Mouse (Mus musculus): Measurements from ENCODE around the gene Zbtb8b. TPM values are rescaled to one million over a fixed set of nuclear protein-coding genes. Genes with fewer than 3 reads are reported as not detected.
"Not testable (repeated sequence)": the region's sequence is repeated elsewhere in the genome, so short reads cannot be mapped to it uniquely, and the experiment has no call there.

Zbtb8b gene
- total RNA-seq (2022) = 1 to 10 TPM; 4.6 to 5.2 (median 4.8) TPM

- peak; percentile 56 to 89 for DNase-seq (ENCODE audit: low spot score in 2 of 2)
Observed at GRCm38 (mm10) chr4:129440340-129441063, at the start of gene Zbtb8b. Zbtb8b (minus strand) TSS chr4:129440853.

- no peak for DNase-seq (ENCODE audit: low spot score in 2 of 2)
Observed at GRCm38 (mm10) chr4:129481090-129481489, 40.4 kb upstream of the Zbtb8b start.

GRCm38 (mm10) chr4:129479863-129480262, 39.2 kb upstream of the Zbtb8b start:
- DNase-seq (ENCODE audit: low spot score in 2 of 2) = no peak

GRCm38 (mm10) chr4:129476047-129476446, 35.4 kb upstream of the Zbtb8b start:
- no peak for DNase-seq (ENCODE audit: low spot score in 2 of 2)

GRCm38 (mm10) chr4:129464286-129464815, 23.7 kb upstream of the Zbtb8b start:
- DNase-seq (ENCODE audit: low spot score in 2 of 2) = no peak

GRCm38 (mm10) chr4:129463097-129464059, 22.7 kb upstream of the Zbtb8b start:
- DNase-seq (ENCODE audit: low spot score in 2 of 2) = no peak

GRCm38 (mm10) chr4:129462118-129462517, 21.5 kb upstream of the Zbtb8b start:
- DNase-seq (ENCODE audit: low spot score in 2 of 2) = no peak

- DNase-seq (ENCODE audit: low spot score in 2 of 2) = peak; percentile 97 to 100
Observed at GRCm38 (mm10) chr4:129461183-129461960, 20.7 kb upstream of the Zbtb8b start, which contains the start of gene Bsdc1. Bsdc1 (plus strand) TSS chr4:129461581.

- no peak for DNase-seq (ENCODE audit: low spot score in 2 of 2)
Observed at GRCm38 (mm10) chr4:129460827-129461182, 20.2 kb upstream of the Zbtb8b start.

- no peak for DNase-seq (ENCODE audit: low spot score in 2 of 2)
Observed at GRCm38 (mm10) chr4:129459726-129460125, 19.1 kb upstream of the Zbtb8b start.

- DNase-seq (ENCODE audit: low spot score in 2 of 2) = not testable (repeated sequence)
Observed at GRCm38 (mm10) chr4:129457311-129457710, 16.7 kb upstream of the Zbtb8b start.

GRCm38 (mm10) chr4:129456126-129456525, 15.5 kb upstream of the Zbtb8b start:
- no peak for DNase-seq (ENCODE audit: low spot score in 2 of 2)

GRCm38 (mm10) chr4:129455265-129455664, 14.6 kb upstream of the Zbtb8b start:
- DNase-seq (ENCODE audit: low spot score in 2 of 2) = peak; percentile 49 to 60

- no peak for DNase-seq (ENCODE audit: low spot score in 2 of 2)
Observed at GRCm38 (mm10) chr4:129451471-129452169, 11.0 kb upstream of the Zbtb8b start.

GRCm38 (mm10) chr4:129450851-129451250, 10.2 kb upstream of the Zbtb8b start:
- DNase-seq (ENCODE audit: low spot score in 2 of 2) = no peak

- DNase-seq (ENCODE audit: low spot score in 2 of 2) = no peak
Observed at GRCm38 (mm10) chr4:129448713-129449112, 8.1 kb upstream of the Zbtb8b start.

- DNase-seq (ENCODE audit: low spot score in 2 of 2) = no peak
Observed at GRCm38 (mm10) chr4:129447778-129448563, 7.3 kb upstream of the Zbtb8b start.

- no peak for DNase-seq (ENCODE audit: low spot score in 2 of 2)
Observed at GRCm38 (mm10) chr4:129447360-129447759, 6.7 kb upstream of the Zbtb8b start.

- DNase-seq (ENCODE audit: low spot score in 2 of 2) = no peak
Observed at GRCm38 (mm10) chr4:129441145-129441544, 492 bp upstream of the Zbtb8b start.

GRCm38 (mm10) chr4:129418321-129418720, 22.3 kb downstream of the Zbtb8b start:
- DNase-seq (ENCODE audit: low spot score in 2 of 2) = no peak

All from left cerebral cortex, adult 8-10 months (tissue).